Mouse (Mus musculus) frontal cortex, adult (tissue): Measurements from ENCODE around the gene Syt1.

Source experiments
- ATAC-seq: cut with Nextera tagmentation; 2 replicates; pipeline ENCODE4 v1.9.2; 2017; ENCODE audit warnings: mild to moderate bottlenecking, moderate library complexity, mixed read lengths; ENCODE audit not compliant: low TSS enrichment

Gene Syt1

GRCm38 (mm10) chr10:108448421-108448820, 562.4 kb downstream of the Syt1 start:
- ATAC-seq: no peak
